Mouse (Mus musculus) intestine, postnatal 0 days (tissue): ENCODE measurements around the gene BC035044. TPM values are rescaled to one million over a fixed set of nuclear protein-coding genes. Genes with fewer than 3 reads are reported as not detected.

Experiments used
- ATAC-seq: fragments of 200-750 bp; cut with Nextera tagmentation; 2 replicates; pipeline ENCODE4 v1.8.0; 2017; ENCODE audit warnings: mild to moderate bottlenecking, moderate TSS enrichment, moderate library complexity
- H3K27ac ChIP-seq: fragments of 300-500 bp; sonication (generic); 2 replicates; pipeline ENCODE4 v1.5.1; 2014; ENCODE audit warnings: mild to moderate bottlenecking, low read depth, low read length, moderate library complexity
- H3K27me3 ChIP-seq: fragments of 300-500 bp; sonication (generic); replicated peaks from 2 replicates; pipeline ENCODE4 v1.6.1; 2014; ENCODE audit warnings: low read length, mixed read lengths; ENCODE audit not compliant: control insufficient read depth, insufficient read depth
- H3K36me3 ChIP-seq: fragments of 300-500 bp; sonication (generic); 2 replicates; pipeline ENCODE4 v1.6.1; 2014; ENCODE audit warnings: mild to moderate bottlenecking, moderate library complexity; ENCODE audit not compliant: control insufficient read depth, insufficient read depth
- H3K4me1 ChIP-seq: fragments of 300-500 bp; sonication (generic); replicated peaks from 2 replicates; pipeline ENCODE4 v1.6.1; 2014; ENCODE audit warnings: antibody characterized with exemption, low read length, mixed read lengths; ENCODE audit not compliant: control insufficient read depth, insufficient read depth
- H3K4me2 ChIP-seq: fragments of 300-500 bp; sonication (generic); replicated peaks from 2 replicates; pipeline ENCODE4 v1.6.1; 2014; ENCODE audit warnings: low read depth, mild to moderate bottlenecking, moderate library complexity
- H3K4me3 ChIP-seq: fragments of 300-500 bp; sonication (generic); 2 replicates; pipeline ENCODE4 v1.5.1; 2014; ENCODE audit warnings: low read depth, low read length
- H3K9ac ChIP-seq: fragments of 300-500 bp; sonication (generic); 2 replicates; pipeline ENCODE4 v1.6.1; 2014; ENCODE audit warnings: mild to moderate bottlenecking, low read depth, low read length
- H3K9me3 ChIP-seq: fragments of 300-500 bp; sonication (generic); 2 replicates; pipeline ENCODE4 v1.6.1; 2016; ENCODE audit warnings: mixed run types; ENCODE audit not compliant: control insufficient read depth
- CTCF ChIP-seq: sonication (generic); IDR thresholded peaks from 2 replicates; pipeline ENCODE4 v1.5.1; 2016; ENCODE audit warnings: low read depth, mild to moderate bottlenecking, control low read depth, antibody characterized with exemption, moderate library complexity
- WGBS: fragments of 180-500 bp; shearing (Covaris S2); extraction: QIAGEN DNeasy Blood & Tissue Kit; methylation state at CpG from one replicate; pipeline ENCODE4 v1.1.7; 2014; 5-methylcytosine and 5-hydroxymethylcytosine counted together
- polyA plus RNA-seq: library from polyadenylated mRNA; unstranded; fragments of >200 nt; fragmentation: Nextera tagmentation; extraction: Ambion mirVana; gene quantifications from 2 replicates; pipeline ENCODE4 v1.2.1, GENCODE M21; 2015

Gene BC035044
- polyA plus RNA-seq, 1 experiment from 2014 or later = 1.4 TPM

- peak; percentile 18; the same call in 1 of the 2 replicates for ATAC-seq
- TF ChIP-seq CTCF = no peak
- H3K4me3 ChIP-seq = peak overlapping the region; percentile 82
- peak overlapping the region; percentile 76 for H3K4me2 ChIP-seq
- peak overlapping the region; percentile 96 for H3K27ac ChIP-seq
- 49% methylated on average over 7 of the region's 7 CpGs for WGBS
- H3K36me3 ChIP-seq = no peaks in the 10 kb centered on the region
- H3K9ac ChIP-seq = no peak overlapping the region
- H3K4me1 ChIP-seq = no peaks in the 10 kb centered on the region
- no peaks in the 10 kb centered on the region for H3K9me3 ChIP-seq
- H3K27me3 ChIP-seq = no peaks in the 10 kb centered on the region
Measured at GRCm38 (mm10) chr6:128839921-128840320, 51.0 kb downstream of the BC035044 start.

DNA sequence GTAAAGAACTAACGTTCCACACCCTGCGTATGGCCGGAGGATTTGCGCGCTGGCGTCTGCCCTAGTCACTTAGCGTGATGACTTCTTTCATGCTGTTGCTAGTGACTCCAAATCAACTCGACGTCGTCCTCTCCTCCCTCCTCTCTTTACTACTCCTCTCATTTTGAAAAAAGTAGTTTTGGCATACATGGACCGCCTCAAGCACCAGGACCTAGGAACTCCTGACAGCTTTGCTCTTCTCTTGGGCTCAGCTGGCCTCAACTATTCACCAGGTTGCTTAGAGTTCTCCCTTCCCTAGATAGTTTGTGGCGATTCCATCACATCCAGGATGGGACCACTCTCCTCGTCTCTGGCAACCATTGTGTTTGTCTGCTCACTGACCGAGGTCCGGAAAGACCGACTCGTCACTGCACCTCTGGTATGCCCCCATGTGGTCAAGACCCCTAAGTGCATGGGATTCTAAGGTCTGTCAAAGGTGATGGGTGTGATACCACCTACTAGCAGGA is 51.6 kb downstream of the BC035044 start:
- H3K4me2 ChIP-seq = peak overlapping the region; percentile 76
- WGBS = under 1% methylated on average over 17 of the region's 17 CpGs
- peak overlapping the region; percentile 84 for H3K9ac ChIP-seq
- TF ChIP-seq CTCF = peak; percentile 95
- H3K4me1 ChIP-seq = no peaks in the 10 kb centered on the region
- no peaks in the 10 kb centered on the region for H3K36me3 ChIP-seq
- no peaks in the 10 kb centered on the region for H3K27me3 ChIP-seq
- ATAC-seq = peak; percentile 40
- no peaks in the 10 kb centered on the region for H3K9me3 ChIP-seq
- H3K4me3 ChIP-seq = peak overlapping the region; percentile 82
- H3K27ac ChIP-seq = peak overlapping the region; percentile 96

- under 1% methylated on average over 49 of the region's 49 CpGs for WGBS
Measured at GRCm38 (mm10) chr6:128838342-128839265, 52.3 kb downstream of the BC035044 start.

DNA sequence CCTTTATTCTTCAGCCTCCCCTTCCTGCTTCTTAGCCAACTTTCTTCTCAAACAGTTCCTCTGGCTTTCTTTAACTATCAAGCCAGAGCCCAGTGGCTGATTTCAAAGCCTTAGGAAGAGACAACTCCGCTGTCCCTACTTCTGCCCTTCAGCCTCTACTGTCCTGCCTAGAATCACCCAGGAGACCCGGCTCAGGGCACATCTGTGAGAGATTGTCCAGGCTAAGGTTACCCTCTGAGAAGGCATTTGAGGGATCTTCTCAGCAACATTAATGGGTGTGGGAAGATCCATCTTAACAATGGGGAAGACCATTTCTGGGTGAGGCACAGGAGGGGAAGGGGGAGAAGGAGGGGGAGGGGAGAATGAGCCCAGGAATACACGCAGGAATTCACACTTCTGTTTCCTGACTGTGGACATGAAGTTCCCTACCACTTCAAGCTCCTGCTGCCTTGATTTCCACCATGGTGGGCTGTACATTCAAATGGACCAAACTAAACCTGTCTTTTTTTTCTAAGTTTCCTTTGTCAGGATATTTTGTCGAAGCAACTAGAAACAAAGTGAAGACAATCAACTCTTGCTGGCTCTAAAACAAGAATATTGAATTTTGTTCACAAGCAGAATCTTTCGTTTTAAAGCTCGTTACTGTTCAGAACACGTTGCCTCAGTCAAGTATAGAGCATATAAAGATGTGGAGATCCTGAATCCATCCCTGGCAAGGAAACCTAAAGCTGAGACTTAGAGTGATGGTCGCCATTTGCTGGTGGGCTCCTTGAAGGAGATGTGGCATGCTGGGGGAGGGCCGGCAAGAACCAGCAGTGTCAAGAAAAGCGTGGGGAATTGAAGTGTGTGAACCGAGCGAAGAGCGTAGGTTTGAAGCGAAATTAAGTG is 53.2 kb downstream of the BC035044 start:
- no peak for TF ChIP-seq CTCF
- 4% methylated on average over 14 of the region's 14 CpGs for WGBS
- H3K27ac ChIP-seq = peak overlapping the region; percentile 96
- H3K4me3 ChIP-seq = peak overlapping the region; percentile 82
- H3K4me2 ChIP-seq = peak overlapping the region; percentile 76
- peak overlapping the region; percentile 43 for H3K9ac ChIP-seq
- no peak for ATAC-seq
- no peaks in the 10 kb centered on the region for H3K36me3 ChIP-seq
- no peaks in the 10 kb centered on the region for H3K4me1 ChIP-seq
- H3K27me3 ChIP-seq = no peaks in the 10 kb centered on the region
- no peaks in the 10 kb centered on the region for H3K9me3 ChIP-seq

More at GRCm38 (mm10) chr6:128838342-128839265, 52.3 kb downstream of the BC035044 start:
- TF ChIP-seq CTCF = no peak
- no peaks in the 10 kb centered on the region for H3K27me3 ChIP-seq
- H3K4me1 ChIP-seq = no peaks in the 10 kb centered on the region
- H3K4me3 ChIP-seq = peak overlapping the region; percentile 82
- peak overlapping the region; percentile 84 for H3K9ac ChIP-seq
- H3K4me2 ChIP-seq = peak overlapping the region; percentile 76
- ATAC-seq = peak; percentile 51
- H3K27ac ChIP-seq = peak overlapping the region; percentile 96
- no peaks in the 10 kb centered on the region for H3K9me3 ChIP-seq
- H3K36me3 ChIP-seq = no peaks in the 10 kb centered on the region

- 0 out of 2 replicates have a peak overlapping the region, but pooled peaks have one; percentile 43 for H3K9ac ChIP-seq
- H3K4me3 ChIP-seq = no peak overlapping the region
- H3K27ac ChIP-seq = no peak overlapping the region
- 84% methylated on average over 6 of the region's 6 CpGs for WGBS
- no peak for TF ChIP-seq CTCF
- H3K4me1 ChIP-seq = no peaks in the 10 kb centered on the region
- H3K36me3 ChIP-seq = no peaks in the 10 kb centered on the region
- ATAC-seq = no peak
- H3K4me2 ChIP-seq = peak overlapping the region; percentile 76; the same call in 1 of the 2 replicates
- H3K27me3 ChIP-seq = no peaks in the 10 kb centered on the region
- H3K9me3 ChIP-seq = no peaks in the 10 kb centered on the region
Measured at GRCm38 (mm10) chr6:128836955-128837334, 54.0 kb downstream of the BC035044 start.
